Mouse (Mus musculus) neural tube, embryonic 15.5 days (tissue): ENCODE measurements around the gene Ephb2. TPM values are rescaled to one million over a fixed set of nuclear protein-coding genes. Genes with fewer than 3 reads are reported as not detected.

Source experiments
- ATAC-seq: fragments of 200-750 bp; cut with Nextera tagmentation; 2 replicates; pipeline ENCODE4 v1.8.0; 2017; ENCODE audit warnings: mild to moderate bottlenecking, moderate TSS enrichment, moderate library complexity; ENCODE audit not compliant: low FRiP score
- H3K27ac ChIP-seq: fragments of 300-500 bp; sonication (generic); replicated peaks from 2 replicates; pipeline ENCODE4 v1.5.1; 2015; ENCODE audit warnings: mild to moderate bottlenecking, inconsistent platforms
- H3K27me3 ChIP-seq: fragments of 300-500 bp; sonication (generic); replicated peaks from 2 replicates; pipeline ENCODE4 v1.6.1; 2015; ENCODE audit warnings: inconsistent platforms
- H3K36me3 ChIP-seq: fragments of 300-500 bp; sonication (generic); 2 replicates; pipeline ENCODE4 v1.6.1; 2015; ENCODE audit warnings: inconsistent platforms
- H3K4me1 ChIP-seq: fragments of 300-500 bp; sonication (generic); 2 replicates; pipeline ENCODE4 v1.6.1; 2015; ENCODE audit warnings: inconsistent platforms
- H3K4me2 ChIP-seq: fragments of 300-500 bp; sonication (generic); 2 replicates; pipeline ENCODE4 v1.6.1; 2015; ENCODE audit warnings: inconsistent platforms, mild to moderate bottlenecking, moderate library complexity
- H3K4me3 ChIP-seq: fragments of 300-500 bp; sonication (generic); replicated peaks from 2 replicates; pipeline ENCODE4 v1.5.1; 2015; ENCODE audit warnings: mild to moderate bottlenecking, inconsistent platforms
- H3K9ac ChIP-seq: fragments of 300-500 bp; sonication (generic); replicated peaks from 2 replicates; pipeline ENCODE4 v1.6.1; 2015; ENCODE audit warnings: mild to moderate bottlenecking, inconsistent platforms
- H3K9me3 ChIP-seq: fragments of 300-500 bp; sonication (generic); replicated peaks from 2 replicates; pipeline ENCODE4 v1.6.1; 2016; ENCODE audit warnings: inconsistent platforms
- WGBS: fragments of 180-500 bp; shearing (Covaris S2); methylation state at CpG from one replicate; pipeline ENCODE4 v1.1.7; 2015; ENCODE audit warnings: mixed read lengths; 5-methylcytosine and 5-hydroxymethylcytosine counted together
- polyA plus RNA-seq: library from polyadenylated mRNA; unstranded; fragments of >200 nt; fragmentation: Nextera tagmentation; extraction: Ambion mirVana; gene quantifications from 2 replicates; pipeline ENCODE4 v1.2.1, GENCODE M21; 2015

The Ephb2 gene
- polyA plus RNA-seq, 1 experiment from 2014 or later, result 21.3 TPM

- 97% methylated on average over 9 of the region's 9 CpGs for WGBS
- no peak overlapping the region for H3K4me2 ChIP-seq
- ATAC-seq, result no peak
- peaks cover 14% of the 10 kb centered on the region for H3K4me1 ChIP-seq
- no peaks in the 10 kb centered on the region for H3K27me3 ChIP-seq
- H3K27ac ChIP-seq, result no peak overlapping the region
- H3K36me3 ChIP-seq, result peaks cover 41% of the 10 kb centered on the region
- no peak overlapping the region for H3K4me3 ChIP-seq
- H3K9me3 ChIP-seq, result no peaks in the 10 kb centered on the region
- H3K9ac ChIP-seq, result no peak overlapping the region
These were observed 140.1 kb downstream of the Ephb2 start for GRCm38 (mm10) chr4:136695696-136696095.

GRCm38 (mm10) chr4:136690034-136690433, 145.8 kb downstream of the Ephb2 start:
- Histone ChIP-seq H3K4me2 (no peak overlapping the region), H3K4me1 (no peaks in the 10 kb centered on the region), H3K9ac (no peak overlapping the region), H3K27ac (no peak overlapping the region), H3K27me3 (no peaks in the 10 kb centered on the region), H3K9me3 (no peaks in the 10 kb centered on the region), H3K36me3 (peaks cover 38% of the 10 kb centered on the region), H3K4me3 (no peak overlapping the region)
- no peak for ATAC-seq
- 74% methylated on average over 12 of the region's 12 CpGs for WGBS

GRCm38 (mm10) chr4:136688113-136688512, 147.7 kb downstream of the Ephb2 start:
- Histone ChIP-seq H3K4me3 (no peak overlapping the region), H3K27ac (no peak overlapping the region), H3K9ac (no peak overlapping the region), H3K4me2 (no peak overlapping the region), H3K9me3 (no peaks in the 10 kb centered on the region), H3K4me1 (no peaks in the 10 kb centered on the region), H3K27me3 (no peaks in the 10 kb centered on the region), H3K36me3 (peaks cover 29% of the 10 kb centered on the region)
- no peak for ATAC-seq
- 61% methylated on average over 4 of the region's 4 CpGs for WGBS

GRCm38 (mm10) chr4:136685431-136685869, 150.3 kb downstream of the Ephb2 start:
- Histone ChIP-seq H3K4me1 (peaks cover 17% of the 10 kb centered on the region), H3K27me3 (no peaks in the 10 kb centered on the region), H3K4me2 (no peak overlapping the region), H3K27ac (no peak overlapping the region), H3K9me3 (no peaks in the 10 kb centered on the region), H3K9ac (no peak overlapping the region), H3K4me3 (no peak overlapping the region), H3K36me3 (peaks cover 14% of the 10 kb centered on the region)
- WGBS, result 77% methylated on average over 10 of the region's 10 CpGs
- ATAC-seq, result no peak

GRCm38 (mm10) chr4:136684485-136684884, 151.3 kb downstream of the Ephb2 start:
- Histone ChIP-seq H3K4me2 (no peak overlapping the region), H3K4me1 (peaks cover 26% of the 10 kb centered on the region), H3K4me3 (no peak overlapping the region), H3K27ac (no peak overlapping the region), H3K36me3 (peaks cover 14% of the 10 kb centered on the region), H3K9ac (no peak overlapping the region), H3K27me3 (no peaks in the 10 kb centered on the region), H3K9me3 (no peaks in the 10 kb centered on the region)
- no peak for ATAC-seq
- WGBS, result 82% methylated on average over 6 of the region's 6 CpGs

- H3K27me3 ChIP-seq, result no peaks in the 10 kb centered on the region
- ATAC-seq, result no peak
- H3K4me1 ChIP-seq, result peaks cover 41% of the 10 kb centered on the region
- no peaks in the 10 kb centered on the region for H3K9me3 ChIP-seq
- no peak overlapping the region for H3K4me3 ChIP-seq
- H3K4me2 ChIP-seq, result no peak overlapping the region
- WGBS, result 49% methylated on average over 14 of the region's 14 CpGs
- no peak overlapping the region for H3K27ac ChIP-seq
- H3K9ac ChIP-seq, result no peak overlapping the region
- H3K36me3 ChIP-seq, result peaks cover 11% of the 10 kb centered on the region
These were observed 155.1 kb downstream of the Ephb2 start for GRCm38 (mm10) chr4:136680641-136681040.

- Histone ChIP-seq H3K4me3 (no peak overlapping the region), H3K27ac (peak overlapping the region; percentile 45)
These were observed 156.6 kb downstream of the Ephb2 start for GRCm38 (mm10) chr4:136679221-136679620.

GRCm38 (mm10) chr4:136678480-136678879, 157.3 kb downstream of the Ephb2 start:
- 3% methylated on average over 3 of the region's 3 CpGs for WGBS
- Histone ChIP-seq H3K4me2 (no peak overlapping the region), H3K4me3 (no peak overlapping the region), H3K27ac (peak overlapping the region; percentile 71), H3K36me3 (peaks cover 26% of the 10 kb centered on the region), H3K4me1 (peaks cover 41% of the 10 kb centered on the region), H3K27me3 (no peaks in the 10 kb centered on the region), H3K9me3 (no peaks in the 10 kb centered on the region), H3K9ac (no peak overlapping the region)
- ATAC-seq, result peak; percentile 57

More at GRCm38 (mm10) chr4:136679221-136679620, 156.6 kb downstream of the Ephb2 start:
- no peaks in the 10 kb centered on the region for H3K9me3 ChIP-seq
- no peak overlapping the region for H3K4me2 ChIP-seq
- H3K36me3 ChIP-seq, result peaks cover 25% of the 10 kb centered on the region
- H3K27me3 ChIP-seq, result no peaks in the 10 kb centered on the region
- ATAC-seq, result no peak
- H3K9ac ChIP-seq, result no peak overlapping the region
- H3K4me1 ChIP-seq, result peaks cover 41% of the 10 kb centered on the region
- 85% methylated on average over 8 of the region's 8 CpGs for WGBS

- no peak overlapping the region for H3K4me2 ChIP-seq
- no peaks in the 10 kb centered on the region for H3K9me3 ChIP-seq
These were observed 160.3 kb downstream of the Ephb2 start for GRCm38 (mm10) chr4:136675439-136675838.

GRCm38 (mm10) chr4:136672335-136673090, 163.3 kb downstream of the Ephb2 start:
- Histone ChIP-seq H3K9ac (no peak overlapping the region), H3K27me3 (no peaks in the 10 kb centered on the region), H3K4me2 (no peak overlapping the region), H3K9me3 (no peaks in the 10 kb centered on the region), H3K4me1 (0 out of 2 replicates have a peak, but pooled peaks cover 5% of the 10 kb centered on the region), H3K4me3 (no peak overlapping the region), H3K36me3 (peaks cover 54% of the 10 kb centered on the region), H3K27ac (no peak overlapping the region)
- 91% methylated on average over 19 of the region's 19 CpGs for WGBS
- no peak for ATAC-seq

More at GRCm38 (mm10) chr4:136675439-136675838, 160.3 kb downstream of the Ephb2 start:
- H3K9ac ChIP-seq, result no peak overlapping the region
- peaks cover 39% of the 10 kb centered on the region for H3K36me3 ChIP-seq
- 84% methylated on average over 9 of the region's 9 CpGs for WGBS
- H3K4me3 ChIP-seq, result no peak overlapping the region
- no peaks in the 10 kb centered on the region for H3K27me3 ChIP-seq
- no peak for ATAC-seq
- H3K27ac ChIP-seq, result no peak overlapping the region
- peaks cover 25% of the 10 kb centered on the region for H3K4me1 ChIP-seq

GRCm38 (mm10) chr4:136667757-136668156, 168.0 kb downstream of the Ephb2 start:
- Histone ChIP-seq H3K27ac (no peak overlapping the region), H3K4me2 (no peak overlapping the region), H3K9ac (no peak overlapping the region), H3K4me3 (no peak overlapping the region), H3K27me3 (no peaks in the 10 kb centered on the region), H3K36me3 (peaks cover 44% of the 10 kb centered on the region), H3K9me3 (no peaks in the 10 kb centered on the region), H3K4me1 (no peaks in the 10 kb centered on the region)
- no peak for ATAC-seq
- WGBS, result 72% methylated on average over 10 of the region's 10 CpGs

GRCm38 (mm10) chr4:136666002-136666401, 169.8 kb downstream of the Ephb2 start:
- WGBS, result 72% methylated on average over 4 of the region's 4 CpGs
- ATAC-seq, result no peak
- Histone ChIP-seq H3K36me3 (peaks cover 38% of the 10 kb centered on the region), H3K4me3 (no peak overlapping the region), H3K9ac (no peak overlapping the region), H3K4me1 (no peaks in the 10 kb centered on the region), H3K27me3 (no peaks in the 10 kb centered on the region), H3K4me2 (no peak overlapping the region), H3K9me3 (no peaks in the 10 kb centered on the region), H3K27ac (no peak overlapping the region)
